Mouse (Mus musculus) gastrocnemius, adult 2 months (tissue): Measurements from ENCODE around the gene Zfp579. TPM values are rescaled to one million over a fixed set of nuclear protein-coding genes. Genes with fewer than 3 reads are reported as not detected.
"Not testable (repeated sequence)": the region's sequence is repeated elsewhere in the genome, so short reads cannot be mapped to it uniquely, and the experiment has no call there.

Experiments used
- DNase-seq: peaks from one replicate; pipeline ENCODE4 v3.0.0; 2022
- H3K27ac ChIP-seq: fragments of 200-600 bp; 2 replicates; pipeline ENCODE4 v1.8.1; 2022; ENCODE audit warnings: mild to moderate bottlenecking
- H3K4me3 ChIP-seq: fragments of 200-600 bp; 2 replicates; pipeline ENCODE4 v1.8.1; 2022; ENCODE audit warnings: mild to moderate bottlenecking, moderate library complexity
- CTCF ChIP-seq: fragments of 200-600 bp; IDR thresholded peaks from 2 replicates; pipeline ENCODE4 v1.8.1; 2022; ENCODE audit warnings: antibody characterized with exemption, mild to moderate bottlenecking, moderate library complexity
- intact Hi-C: fragments of 180-260 bp; cut with DNase I; formaldehyde crosslinking; loops from one replicate; pipeline ENCODE4 v1.15.1; 2025
- total RNA-seq, 2 experiments: library from RNA; stranded (reverse); gene quantifications; 2 replicates each; pipeline ENCODE4 v1.2.3; 2021

Gene Zfp579
- total RNA-seq, 2 experiments from 2014 or later = 8.8 to 9.5 TPM

GRCm38 (mm10) chr7:5029543-5029942 lies 33.6 kb upstream of the Zfp579 start:
- H3K4me3 ChIP-seq = no peak overlapping the region
- TF ChIP-seq CTCF = no peak
- no peak overlapping the region for H3K27ac ChIP-seq
- DNase-seq = no peak
- intact Hi-C loops = no loop called here

DNA sequence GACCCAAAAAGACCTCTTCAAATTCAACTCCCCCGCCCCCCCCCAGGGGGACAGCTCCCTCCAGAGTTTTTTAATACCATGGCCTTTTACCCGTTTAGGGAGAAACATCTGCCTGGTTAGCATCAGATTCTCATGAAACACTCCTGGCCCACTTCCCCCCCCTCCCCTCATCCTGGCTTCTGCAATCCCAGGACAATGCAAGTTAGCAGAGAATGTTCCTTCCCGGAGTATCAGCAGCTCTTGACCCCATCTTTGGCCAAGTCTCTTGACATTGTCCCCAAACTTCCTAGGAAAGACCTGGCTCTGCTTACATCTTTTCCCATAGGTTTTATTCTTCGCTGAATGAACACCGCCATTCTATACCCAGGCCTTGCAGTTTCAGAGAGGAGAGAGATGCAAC lies 25.2 kb upstream of the Zfp579 start:
- peak overlapping the region; percentile 98 for H3K27ac ChIP-seq
- DNase-seq = no peak
- intact Hi-C loops = no loop called here
- TF ChIP-seq CTCF = no peak
- peak overlapping the region; percentile 97 for H3K4me3 ChIP-seq

DNA sequence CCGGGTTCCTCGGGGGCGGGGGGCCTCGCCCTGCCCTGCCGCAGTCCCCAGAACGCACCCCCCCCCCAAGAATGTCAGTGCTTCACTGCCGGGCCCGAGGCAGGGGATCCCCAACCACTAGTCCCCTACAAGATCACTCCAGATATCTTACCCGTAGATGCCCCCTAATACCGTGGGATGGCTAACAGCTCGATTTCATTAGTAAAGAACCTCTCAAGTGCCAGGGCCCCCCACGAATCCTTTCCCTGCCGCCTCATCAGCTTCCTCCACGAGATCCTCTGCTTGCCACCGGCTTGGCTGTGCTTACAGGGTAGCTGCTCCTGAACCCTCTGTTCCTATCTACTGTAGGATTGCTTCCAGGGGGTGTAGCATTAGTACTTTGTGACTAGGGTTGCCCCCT lies 24.7 kb upstream of the Zfp579 start:
- intact Hi-C loops = no loop called here
- no peak for TF ChIP-seq CTCF
- Histone ChIP-seq H3K27ac (peak overlapping the region; percentile 98), H3K4me3 (peak overlapping the region; percentile 97)
- no peak for DNase-seq

- intact Hi-C loops = no loop called here
- peak; percentile 100 for DNase-seq
- no peak for TF ChIP-seq CTCF
- Histone ChIP-seq H3K27ac (peak within 1 kb of the TSS; percentile 98), H3K4me3 (peak within 1 kb of the TSS; percentile 97)
Measured at GRCm38 (mm10) chr7:5020000-5020681, 24.2 kb upstream of the Zfp579 start, which contains the start of the genes Zfp865 and Ccdc106. Gene Zfp865, plus strand, starts transcription at chr7:5020376. Gene Ccdc106, plus strand, starts transcription at chr7:5020553.

- DNase-seq, intact Hi-C loops: not testable (repeated sequence)
- Histone ChIP-seq H3K4me3 (peak overlapping the region; percentile 97), H3K27ac (peak overlapping the region; percentile 98)
Measured at GRCm38 (mm10) chr7:5019576-5019975, 23.6 kb upstream of the Zfp579 start.

DNA sequence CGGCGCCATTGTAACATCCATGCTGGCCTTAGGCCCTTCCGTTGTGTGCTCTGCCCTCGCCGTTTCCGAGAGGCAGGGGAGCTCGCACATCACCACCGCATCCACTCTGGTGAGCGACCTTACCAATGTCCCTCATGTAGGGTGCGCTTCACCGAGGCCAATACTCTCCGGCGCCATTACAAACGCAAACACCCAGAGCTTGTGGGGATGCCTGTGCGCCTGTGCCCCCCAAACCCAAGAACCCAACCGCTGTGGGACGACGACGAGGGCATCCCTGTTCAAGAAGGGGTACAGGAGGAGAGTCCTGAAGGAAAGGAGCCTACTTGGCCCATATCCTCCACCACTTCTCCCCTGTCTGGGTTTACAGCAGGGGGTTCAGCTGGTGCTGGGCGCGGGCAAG lies 22.0 kb upstream of the Zfp579 start:
- no peak overlapping the region for H3K4me3 ChIP-seq
- no peak for TF ChIP-seq CTCF
- no peak for DNase-seq
- H3K27ac ChIP-seq = no peak overlapping the region; the same call in 1 of the 2 replicates
- intact Hi-C loops = no loop called here

GRCm38 (mm10) chr7:5017352-5017751 lies 21.4 kb upstream of the Zfp579 start:
- intact Hi-C loops = no loop called here
- Histone ChIP-seq H3K27ac (no peak overlapping the region), H3K4me3 (no peak overlapping the region)
- DNase-seq = peak; percentile 45
- TF ChIP-seq CTCF = peak; percentile 22; the same call in 1 of the 2 replicates

- Histone ChIP-seq H3K27ac (no peak overlapping the region), H3K4me3 (no peak overlapping the region)
- TF ChIP-seq CTCF = no peak
- intact Hi-C loops = no loop called here
- DNase-seq = no peak
Measured at GRCm38 (mm10) chr7:5016920-5017319, 21.0 kb upstream of the Zfp579 start.

GRCm38 (mm10) chr7:5016057-5016456 lies 20.1 kb upstream of the Zfp579 start:
- TF ChIP-seq CTCF = no peak
- intact Hi-C loops = no loop called here
- no peak for DNase-seq
- peak overlapping the region; percentile 97 for H3K27ac ChIP-seq
- peak overlapping the region; percentile 95 for H3K4me3 ChIP-seq

GRCm38 (mm10) chr7:5015118-5016001 lies 19.4 kb upstream of the Zfp579 start, which contains the start of gene Gm44973:
Gene Gm44973, plus strand, starts transcription at chr7:5015496.
- intact Hi-C loops = loop anchor here (2.0 kb wide), 1 partner anchor 45 kb away; no protein-coding TSS in a partner anchor
- TF ChIP-seq CTCF = no peak
- peak within 1 kb of the TSS; percentile 97 for H3K27ac ChIP-seq
- H3K4me3 ChIP-seq = peak within 1 kb of the TSS; percentile 95
- peak; percentile 97 for DNase-seq

- intact Hi-C loops = loop anchor here (2.0 to 5.0 kb wide), 3 partner anchors 46 to 1273 kb away; partner anchors contain the start of gene Zfp667
- peak within 1 kb of the TSS; percentile 95 for H3K4me3 ChIP-seq
- DNase-seq = peak; percentile 97
- H3K27ac ChIP-seq = peak within 1 kb of the TSS; percentile 97
- no peak for TF ChIP-seq CTCF
Measured at GRCm38 (mm10) chr7:5014251-5015117, 18.5 kb upstream of the Zfp579 start, which contains the start of the genes Zfp524 and Fiz1. Gene Zfp524, plus strand, starts transcription at chr7:5014415. Gene Fiz1, minus strand, starts transcription at chr7:5014697.
